Mouse (Mus musculus) spleen, adult 12 weeks (tissue): ENCODE measurements around the gene Tspan9.

Experiments
- DNase-seq: peaks from one replicate; pipeline ENCODE4 v3.0.0; 2022; ENCODE audit warnings: low spot score

Gene Tspan9

GRCm38 (mm10) chr6:128103874-128104273, 39.5 kb downstream of the Tspan9 start:
- no peak for DNase-seq

- DNase-seq: no peak
Measured at GRCm38 (mm10) chr6:128102296-128102999, 40.9 kb downstream of the Tspan9 start.

GRCm38 (mm10) chr6:128099871-128100270, 43.5 kb downstream of the Tspan9 start:
- DNase-seq: no peak

- DNase-seq: no peak
Measured at GRCm38 (mm10) chr6:128099190-128099589, 44.2 kb downstream of the Tspan9 start.

GRCm38 (mm10) chr6:128096521-128096920, 46.9 kb downstream of the Tspan9 start:
- no peak for DNase-seq

- no peak for DNase-seq
Measured at GRCm38 (mm10) chr6:128095906-128096305, 47.5 kb downstream of the Tspan9 start.

GRCm38 (mm10) chr6:128095131-128095530, 48.3 kb downstream of the Tspan9 start:
- no peak for DNase-seq

- DNase-seq: no peak
Measured at GRCm38 (mm10) chr6:128093856-128094628, 49.4 kb downstream of the Tspan9 start.

- no peak for DNase-seq
Measured at GRCm38 (mm10) chr6:128092621-128093020, 50.8 kb downstream of the Tspan9 start.

GRCm38 (mm10) chr6:128091833-128092166, 51.6 kb downstream of the Tspan9 start:
- no peak for DNase-seq

GRCm38 (mm10) chr6:128090985-128091832, 52.2 kb downstream of the Tspan9 start:
- no peak for DNase-seq

GRCm38 (mm10) chr6:128089770-128090702, 53.4 kb downstream of the Tspan9 start:
- DNase-seq: no peak

GRCm38 (mm10) chr6:128088746-128089523, 54.5 kb downstream of the Tspan9 start:
- no peak for DNase-seq

GRCm38 (mm10) chr6:128085488-128086066, 57.8 kb downstream of the Tspan9 start:
- no peak for DNase-seq

- DNase-seq: no peak
Measured at GRCm38 (mm10) chr6:128083305-128083704, 60.1 kb downstream of the Tspan9 start.

- no peak for DNase-seq
Measured at GRCm38 (mm10) chr6:128081781-128082180, 61.6 kb downstream of the Tspan9 start.

GRCm38 (mm10) chr6:128081293-128081692, 62.1 kb downstream of the Tspan9 start:
- DNase-seq: no peak

GRCm38 (mm10) chr6:128079576-128080224, 63.7 kb downstream of the Tspan9 start:
- no peak for DNase-seq

- no peak for DNase-seq
Measured at GRCm38 (mm10) chr6:128078508-128078907, 64.9 kb downstream of the Tspan9 start.
